ENCODE assay signal across 15 mouse cellular contexts in genomic region chr14:71766856-71767255, GRCm38 (mm10).
DNase-seq lines count a peak whose midpoint lies in the region.
"Had no signal": no experiment of that assay in that cellular context is flagged by ENCODE, and none has a peak within 500 bp of the region (broad histone marks: within the 10 kb centered on the region; RNA-seq: fewer than 3 reads in every experiment).

No protein-coding gene starts in this region.

- DNase-seq in retina, postnatal 1 day = peak; percentile 54
- DNase-seq in retina, embryonic 14.5 days (ENCODE audit: low spot score) = no peak
- peak; percentile 93 for DNase-seq in Muller cell, postnatal 12 days (ENCODE audit: inconsistent ontology term)
- no peak for DNase-seq in gastrocnemius, postnatal 25 days
- DNase-seq: adrenal gland, adult 2 months; adrenal gland, adult 8-10 months; adrenal gland, postnatal 10 days; adrenal gland, postnatal 14 days; adrenal gland, postnatal 25 days; adrenal gland, postnatal 36 days; B cell, adult 2 months; cerebellum, adult 11 months; cerebellum, adult 11-12 months; cerebellum, adult 18-20 months; cerebellum, adult 2 months had no signal

Comparison
In these comparisons a context has a peak if more than half of its experiments do, and no peak if none do; other contexts are left out.
1. DNase-seq: peak in retina, postnatal 1 day (single experiment) and Muller cell, postnatal 12 days (single experiment); none in retina, embryonic 14.5 days (single experiment) and gastrocnemius, postnatal 25 days (single experiment).